Mouse (Mus musculus): ENCODE measurements around the gene Eme2.
A peak's percentile ranks its signal among the peaks of the same experiment; 100 is the strongest.

The Eme2 gene

GRCm38 (mm10) chr17:24896993-24897269 lies 2.0 kb upstream of the Eme2 start:
- DNase-seq (ENCODE audit: low read depth, low spot score), result no peak

GRCm38 (mm10) chr17:24896241-24896992 lies 1.5 kb upstream of the Eme2 start, which contains the start of gene Nme3:
TSS of gene Nme3 (plus strand) at chr17:24896500.
- DNase-seq (ENCODE audit: low read depth, low spot score), result peak; percentile 73

- DNase-seq (ENCODE audit: low read depth, low spot score), result no peak
Measured at GRCm38 (mm10) chr17:24895571-24896240, 819 bp upstream of the Eme2 start.

- DNase-seq (ENCODE audit: low read depth, low spot score), result no peak
Measured at GRCm38 (mm10) chr17:24894061-24894994, 559 bp downstream of the Eme2 start.

- DNase-seq (ENCODE audit: low read depth, low spot score), result no peak
Measured at GRCm38 (mm10) chr17:24893276-24893675, 1.6 kb downstream of the Eme2 start.

GRCm38 (mm10) chr17:24892785-24893184 lies 2.1 kb downstream of the Eme2 start:
- no peak for DNase-seq (ENCODE audit: low read depth, low spot score)

GRCm38 (mm10) chr17:24891321-24891720 lies 3.6 kb downstream of the Eme2 start:
- no peak for DNase-seq (ENCODE audit: low read depth, low spot score)

- no peak for DNase-seq (ENCODE audit: low read depth, low spot score)
Measured at GRCm38 (mm10) chr17:24890151-24891092, 4.5 kb downstream of the Eme2 start.

GRCm38 (mm10) chr17:24888862-24889261 lies 6.0 kb downstream of the Eme2 start:
- no peak for DNase-seq (ENCODE audit: low read depth, low spot score)

- DNase-seq (ENCODE audit: low read depth, low spot score), result no peak
Measured at GRCm38 (mm10) chr17:24887291-24888080, 7.4 kb downstream of the Eme2 start.

GRCm38 (mm10) chr17:24886932-24887271 lies 8.0 kb downstream of the Eme2 start:
- no peak for DNase-seq (ENCODE audit: low read depth, low spot score)

GRCm38 (mm10) chr17:24886134-24886931 lies 8.6 kb downstream of the Eme2 start, which contains the start of the genes Nubp2 and Spsb3:
TSS of gene Nubp2 (minus strand) at chr17:24886349.
TSS of gene Spsb3 (plus strand) at chr17:24886643.
- peak; percentile 96 for DNase-seq (ENCODE audit: low read depth, low spot score)

- DNase-seq (ENCODE audit: low read depth, low spot score), result no peak
Measured at GRCm38 (mm10) chr17:24885356-24886133, 9.3 kb downstream of the Eme2 start.

- no peak for DNase-seq (ENCODE audit: low read depth, low spot score)
Measured at GRCm38 (mm10) chr17:24884391-24884790, 10.5 kb downstream of the Eme2 start.

GRCm38 (mm10) chr17:24881738-24882440 lies 13.0 kb downstream of the Eme2 start:
- no peak for DNase-seq (ENCODE audit: low read depth, low spot score)

GRCm38 (mm10) chr17:24878531-24878930 lies 16.4 kb downstream of the Eme2 start:
- DNase-seq (ENCODE audit: low read depth, low spot score), result no peak

GRCm38 (mm10) chr17:24878117-24878397 lies 16.8 kb downstream of the Eme2 start:
- no peak for DNase-seq (ENCODE audit: low read depth, low spot score)

Data from c-Kit-negative CD71-positive TER-119-positive erythroid progenitor cells, embryonic 14.5 days (primary cell).